Mouse (Mus musculus): Measurements from ENCODE around the gene Lrrc8d. TPM values are rescaled to one million over a fixed set of nuclear protein-coding genes. Genes with fewer than 3 reads are reported as not detected.

Gene Lrrc8d
- total and polyA plus RNA-seq, 3 experiments, result 11.4 to 258 (median 21.9) TPM

GRCm38 (mm10) chr5:105824282-105824681, 124.5 kb downstream of the Lrrc8d start:
- Histone ChIP-seq H3K36me3 (ENCODE audit: control insufficient read depth in 1 of 2, insufficient read depth in 2 of 2, low read length in 2 of 2) (no peaks in the 10 kb centered on the region), H3K27ac (ENCODE audit: control insufficient read depth, low read depth, low read length) (no peak overlapping the region), H3K4me3 (ENCODE audit: control insufficient read depth in 1 of 2, insufficient read depth in 1 of 2, low read depth in 2 of 2, low read length in 2 of 2) (no peak overlapping the region), H3K9ac (ENCODE audit: control insufficient read depth, low read depth, low read length, poor library complexity, severe bottlenecking) (no peak overlapping the region), H3K79me2 (ENCODE audit: control insufficient read depth, insufficient read depth, low read length, poor library complexity) (no peaks in the 10 kb centered on the region), H3K27me3 (ENCODE audit: control insufficient read depth in 1 of 2, insufficient read depth in 2 of 2, low read length in 2 of 2) (no peaks in the 10 kb centered on the region), H3K4me1 (ENCODE audit: control insufficient read depth in 1 of 2, insufficient read depth in 2 of 2, low read length in 2 of 2) (no peaks in the 10 kb centered on the region; a peak in 1 of 4 replicates), H3K9me3 (replicated peaks; ENCODE audit: insufficient read depth, low read length) (no peaks in the 10 kb centered on the region)
- no peak for TF ChIP-seq BHLHE40 (IDR thresholded peaks at IDR 0.05; ENCODE audit: borderline replicate concordance, low read depth, low read length)
- TF ChIP-seq CTCF (IDR thresholded peaks at IDR 0.05 in 2 of 3, conservative IDR thresholded peaks at IDR 0.05 in 1 of 3; ENCODE audit: control insufficient read depth in 1 of 3, insufficient read depth in 1 of 3, low read depth in 2 of 3, low read length in 3 of 3, poor library complexity in 1 of 3, severe bottlenecking in 1 of 3), result no peak
- TF ChIP-seq ELF1 (IDR thresholded peaks at IDR 0.05; ENCODE audit: low read depth, low read length), result no peak
- TF ChIP-seq ZKSCAN1 (IDR thresholded peaks at IDR 0.05; ENCODE audit: low read depth, low read length), result no peak
- TF ChIP-seq TAL1 (IDR thresholded peaks at IDR 0.05; ENCODE audit: low read length), result no peak
- no peak for TF ChIP-seq RCOR1 (IDR thresholded peaks at IDR 0.05; ENCODE audit: low read depth, low read length)
- TF ChIP-seq ZC3H11A (IDR thresholded peaks at IDR 0.05; ENCODE audit: low read depth, low read length), result no peak
- no peak for TF ChIP-seq HCFC1 (IDR thresholded peaks at IDR 0.05; ENCODE audit: low read depth, low read length)
- no peak for TF ChIP-seq MAFK (IDR thresholded peaks at IDR 0.05; ENCODE audit: borderline replicate concordance, low read depth, low read length)
- TF ChIP-seq GABPA (IDR thresholded peaks at IDR 0.05; ENCODE audit: low read depth, low read length), result no peak
- DNase-seq (ENCODE audit: low read depth, low spot score), result no peak

GRCm38 (mm10) chr5:105824827-105825226, 125.1 kb downstream of the Lrrc8d start:
- TF ChIP-seq UBTF (IDR thresholded peaks at IDR 0.05; ENCODE audit: borderline replicate concordance, insufficient read depth, low read depth, low read length) (no peak), JUND (IDR thresholded peaks at IDR 0.05; ENCODE audit: low read depth, low read length) (no peak), MAX (IDR thresholded peaks at IDR 0.05; ENCODE audit: low read length) (no peak), MYC (IDR thresholded peaks at IDR 0.05; ENCODE audit: low read depth, low read length) (no peak), RAD21 (IDR thresholded peaks at IDR 0.05; ENCODE audit: low read depth, low read length) (no peak), NRF1 (IDR thresholded peaks at IDR 0.05; ENCODE audit: insufficient read depth, low read depth, low read length, poor library complexity, severe bottlenecking) (no peak), GABPA (IDR thresholded peaks at IDR 0.05; ENCODE audit: low read depth, low read length) (no peak)
- H3K36me3 ChIP-seq (ENCODE audit: control insufficient read depth in 1 of 2, insufficient read depth in 2 of 2, low read length in 2 of 2), result no peaks in the 10 kb centered on the region
- H3K4me3 ChIP-seq (ENCODE audit: control insufficient read depth in 1 of 2, insufficient read depth in 1 of 2, low read depth in 2 of 2, low read length in 2 of 2), result no peak overlapping the region
- no peaks in the 10 kb centered on the region for H3K27me3 ChIP-seq (ENCODE audit: control insufficient read depth in 1 of 2, insufficient read depth in 2 of 2, low read length in 2 of 2)
- H3K79me2 ChIP-seq (ENCODE audit: control insufficient read depth, insufficient read depth, low read length, poor library complexity), result no peaks in the 10 kb centered on the region
- no peaks in the 10 kb centered on the region; a peak in 1 of 4 replicates for H3K4me1 ChIP-seq (ENCODE audit: control insufficient read depth in 1 of 2, insufficient read depth in 2 of 2, low read length in 2 of 2)
- H3K9me3 ChIP-seq (replicated peaks; ENCODE audit: insufficient read depth, low read length), result no peaks in the 10 kb centered on the region
- DNase-seq (ENCODE audit: low read depth, low spot score), result no peak
- H3K27ac ChIP-seq (ENCODE audit: control insufficient read depth, low read depth, low read length), result no peak overlapping the region
- no peak overlapping the region for H3K9ac ChIP-seq (ENCODE audit: control insufficient read depth, low read depth, low read length, poor library complexity, severe bottlenecking)

Measured in MEL (cell line).